Mouse (Mus musculus) MEL (cell line): Measurements from ENCODE around the gene Pla2g7.

Experiments
- CHD2 ChIP-seq: IDR thresholded peaks from 2 replicates; pipeline ENCODE4 v1.6.1; 2011; ENCODE audit warnings: low read length, improper control_type of control experiment
- CTCF ChIP-seq, 3 experiments: IDR thresholded peaks in 2 of 3; conservative IDR thresholded peaks in 1 of 3; 2 replicates each; pipeline ENCODE4 v1.5.1; 2011 to 2012; ENCODE audit warnings: low read length in 3 of 3, low read depth in 2 of 3, mild to moderate bottlenecking in 2 of 3, improper control_type of control experiment in 1 of 3, inconsistent platforms in 1 of 3, mixed read lengths in 1 of 3, moderate library complexity in 1 of 3; ENCODE audit not compliant: control insufficient read depth in 1 of 3, insufficient read depth in 1 of 3, poor library complexity in 1 of 3, severe bottlenecking in 1 of 3
- E2F4 ChIP-seq: IDR thresholded peaks from 2 replicates; pipeline ENCODE4 v1.6.1; 2011; ENCODE audit warnings: low read depth, low read length, improper control_type of control experiment, borderline replicate concordance
- EP300 ChIP-seq, 2 experiments: IDR thresholded peaks; 2 replicates each; pipeline ENCODE4 v1.6.1; 2011; ENCODE audit warnings: improper control_type of control experiment in 2 of 2, low read length in 2 of 2, low read depth in 1 of 2, mild to moderate bottlenecking in 1 of 2
- ETS1 ChIP-seq: IDR thresholded peaks from 2 replicates; pipeline ENCODE4 v1.6.1; 2012; ENCODE audit warnings: low read depth, mild to moderate bottlenecking, inconsistent platforms, low read length, improper control_type of control experiment, moderate library complexity
- GATA1 ChIP-seq: IDR thresholded peaks from 2 replicates; pipeline ENCODE4 v1.6.1; 2011; ENCODE audit warnings: low read depth, low read length, improper control_type of control experiment
- MAFK ChIP-seq: IDR thresholded peaks from 2 replicates; pipeline ENCODE4 v1.6.1; 2011; ENCODE audit warnings: low read depth, mild to moderate bottlenecking, low read length, improper control_type of control experiment, borderline replicate concordance
- MXI1 ChIP-seq: IDR thresholded peaks from 2 replicates; pipeline ENCODE4 v1.6.1; 2011; ENCODE audit warnings: mild to moderate bottlenecking, low read depth, low read length, improper control_type of control experiment
- NELFE ChIP-seq: IDR thresholded peaks from 2 replicates; pipeline ENCODE4 v1.6.1; 2011; ENCODE audit warnings: low read depth, low read length, improper control_type of control experiment
- POLR2A ChIP-seq, 2 experiments: IDR thresholded peaks; 2 replicates each; pipeline ENCODE4 v1.6.1; 2011 to 2012; ENCODE audit warnings: low read length in 2 of 2, mild to moderate bottlenecking in 2 of 2, control low read depth in 1 of 2, improper control_type of control experiment in 1 of 2, low read depth in 1 of 2, moderate library complexity in 1 of 2; ENCODE audit not compliant: control insufficient read depth in 1 of 2, insufficient read depth in 1 of 2, poor library complexity in 1 of 2
- POLR2AphosphoS5 ChIP-seq: IDR thresholded peaks from 2 replicates; pipeline ENCODE4 v1.6.1; 2012; ENCODE audit warnings: low read depth, borderline replicate concordance, mild to moderate bottlenecking, inconsistent platforms, low read length, moderate library complexity, mixed read lengths
- SMC3 ChIP-seq: IDR thresholded peaks from 2 replicates; pipeline ENCODE4 v1.6.1; 2011; ENCODE audit warnings: low read depth, low read length, improper control_type of control experiment
- TAL1 ChIP-seq: IDR thresholded peaks from 2 replicates; pipeline ENCODE4 v1.6.1; 2012; ENCODE audit warnings: mild to moderate bottlenecking, inconsistent platforms, low read length, moderate library complexity, mixed read lengths
- ZNF384 ChIP-seq: IDR thresholded peaks from 2 replicates; pipeline ENCODE4 v1.6.1; 2012; ENCODE audit warnings: low read depth, mild to moderate bottlenecking, inconsistent platforms, low read length, improper control_type of control experiment

GRCm38 (mm10) chr17:43611586-43611985 is 43.7 kb downstream of the Pla2g7 start:
- TF ChIP-seq POLR2A (IDR thresholded peaks at IDR 0.05; ENCODE audit: control insufficient read depth in 1 of 2, insufficient read depth in 1 of 2, low read depth in 1 of 2, low read length in 2 of 2, poor library complexity in 1 of 2): no peak
- no peak for TF ChIP-seq TAL1
- peak; percentile 46 to 67 (median 55); a peak in 5 of 6 replicates for TF ChIP-seq CTCF (IDR thresholded peaks at IDR 0.05 in 2 of 3, conservative IDR thresholded peaks at IDR 0.05 in 1 of 3; ENCODE audit: control insufficient read depth in 1 of 3, insufficient read depth in 1 of 3, low read depth in 2 of 3, low read length in 3 of 3, poor library complexity in 1 of 3, severe bottlenecking in 1 of 3)
- TF ChIP-seq MAFK: no peak
- TF ChIP-seq GATA1: no peak
- no peak for TF ChIP-seq MXI1
- TF ChIP-seq CHD2: no peak
- TF ChIP-seq NELFE: no peak
- no peak for TF ChIP-seq POLR2AphosphoS5
- peak; percentile 40; the same call in 1 of the 2 replicates for TF ChIP-seq SMC3
- no peak for TF ChIP-seq ETS1
- TF ChIP-seq EP300 (IDR thresholded peaks at IDR 0.05; ENCODE audit: low read depth in 1 of 2, low read length in 2 of 2): no peak
- no peak for TF ChIP-seq E2F4
- no peak for TF ChIP-seq ZNF384
